13 mouse cellular contexts compared by ENCODE assay signal in the genomic region with DNA sequence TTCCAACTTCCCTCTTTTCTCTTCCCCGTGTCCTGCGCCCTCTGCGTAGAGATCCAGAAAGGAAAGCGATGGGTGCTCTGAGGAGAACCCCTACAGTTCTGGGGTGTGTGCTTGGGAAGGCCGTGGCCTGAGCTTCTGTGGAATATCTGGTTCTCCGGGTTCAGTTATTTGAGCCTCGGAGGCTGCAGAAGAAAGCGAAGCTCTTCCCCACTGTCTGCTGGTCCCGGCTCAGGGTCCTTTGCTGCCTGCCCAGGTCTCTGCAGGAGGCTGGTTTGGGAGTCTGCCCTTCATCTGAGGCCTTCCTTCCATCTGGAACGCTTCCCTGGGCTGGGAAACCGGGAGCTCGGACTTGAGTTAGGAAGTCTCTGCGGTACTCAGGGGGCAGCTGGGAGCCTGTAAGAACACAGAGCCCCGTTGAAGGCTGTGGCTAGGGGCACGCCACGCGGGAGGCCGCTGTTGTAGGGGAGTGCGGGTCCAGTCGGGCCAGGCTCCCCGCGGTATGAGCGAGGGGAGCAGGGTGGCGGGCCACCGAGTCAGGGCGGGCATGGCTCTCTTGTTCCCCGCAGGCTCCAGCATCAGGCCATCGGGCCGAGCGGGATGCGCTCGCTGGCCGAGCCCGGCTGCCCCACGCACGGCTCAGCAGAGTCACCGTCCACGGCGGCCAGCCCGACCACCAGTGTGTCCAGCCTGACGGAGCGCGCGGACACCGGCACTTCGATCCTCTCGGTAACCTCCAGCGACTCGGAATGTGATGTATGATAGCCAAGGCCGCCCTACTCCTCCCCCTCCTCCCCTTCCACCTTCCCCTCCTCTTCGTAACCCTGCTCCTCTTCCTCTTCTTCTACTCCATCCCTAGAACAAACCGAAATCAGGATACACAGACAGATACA. TPM values are rescaled to one million over a fixed set of nuclear protein-coding genes. Genes with fewer than 3 reads are reported as not detected.
A peak's percentile ranks its signal among the peaks of the same experiment; 100 is the strongest.
DNase-seq lines count a peak whose midpoint lies in the region; ATAC-seq lines count a peak whose summit lies in the region.
"Had no signal": no experiment of that assay in that cellular context is flagged by ENCODE, and none has a peak within 500 bp of the region (broad histone marks: within the 10 kb centered on the region; RNA-seq: fewer than 3 reads in every experiment).

No protein-coding gene starts in this region.

- no peak overlapping the region for H3K4me3 ChIP-seq in kidney, embryonic 15.5 days (replicated peaks)
- peak overlapping the region; percentile 38 for H3K4me3 ChIP-seq in embryonic facial prominence, embryonic 12.5 days
- H3K4me3 ChIP-seq in limb, embryonic 10.5 days, result peak overlapping the region; percentile 18; the same call in 1 of the 2 replicates
- H3K4me3 ChIP-seq: left cerebral cortex, adult 2 months had no signal

- peaks cover 99% of the 10 kb centered on the region for H3K27me3 ChIP-seq in kidney, embryonic 15.5 days
- peaks cover 91% of the 10 kb centered on the region for H3K27me3 ChIP-seq in embryonic facial prominence, embryonic 12.5 days
- H3K27me3 ChIP-seq in limb, embryonic 10.5 days (ENCODE audit: low read depth, poor library complexity, severe bottlenecking), result peaks cover 100% of the 10 kb centered on the region

- H3K9ac ChIP-seq in kidney, embryonic 15.5 days, result no peak overlapping the region
- H3K9ac ChIP-seq in embryonic facial prominence, embryonic 12.5 days, result peak overlapping the region; percentile 55
- H3K9ac ChIP-seq: lung, embryonic 14.5 days had no signal

- no peaks in the 10 kb centered on the region for H3K36me3 ChIP-seq in kidney, embryonic 15.5 days
- no peaks in the 10 kb centered on the region for H3K36me3 ChIP-seq in embryonic facial prominence, embryonic 12.5 days
- no peaks in the 10 kb centered on the region for H3K36me3 ChIP-seq in limb, embryonic 10.5 days

- peak overlapping the region; percentile 16; the same call in 1 of the 2 replicates for H3K4me2 ChIP-seq in kidney, embryonic 15.5 days
- peak overlapping the region; percentile 28 for H3K4me2 ChIP-seq in embryonic facial prominence, embryonic 12.5 days (replicated peaks)
- H3K4me2 ChIP-seq: lung, embryonic 14.5 days had no signal

- no peak overlapping the region for H3K27ac ChIP-seq in kidney, embryonic 15.5 days
- peak overlapping the region; percentile 83 for H3K27ac ChIP-seq in embryonic facial prominence, embryonic 12.5 days
- H3K27ac ChIP-seq in limb, embryonic 10.5 days, result no peak overlapping the region
- H3K27ac ChIP-seq: left cerebral cortex, adult 2 months had no signal

- ATAC-seq in kidney, embryonic 15.5 days (replicated peaks; ENCODE audit: low FRiP score), result no peak
- no peak for ATAC-seq in embryonic facial prominence, embryonic 12.5 days (ENCODE audit: insufficient number of reproducible peaks, insufficient read depth, low FRiP score, low TSS enrichment)

- H3K4me1 ChIP-seq in kidney, embryonic 15.5 days, result peaks cover 25% of the 10 kb centered on the region
- H3K4me1 ChIP-seq in embryonic facial prominence, embryonic 12.5 days, result peaks cover 21% of the 10 kb centered on the region
- H3K4me1 ChIP-seq in limb, embryonic 10.5 days, result peaks cover 29% of the 10 kb centered on the region

- H3K9me3 ChIP-seq in kidney, embryonic 15.5 days (replicated peaks), result no peaks in the 10 kb centered on the region
- no peaks in the 10 kb centered on the region for H3K9me3 ChIP-seq in embryonic facial prominence, embryonic 12.5 days
- no peaks in the 10 kb centered on the region for H3K9me3 ChIP-seq in limb, embryonic 10.5 days (replicated peaks)

- WGBS in kidney, embryonic 15.5 days, result 2% methylated on average over 50 of the region's 52 CpGs
- WGBS in embryonic facial prominence, embryonic 12.5 days, result under 1% methylated on average over 50 of the region's 52 CpGs
- 1% methylated on average over 43 of the region's 52 CpGs for WGBS in limb, embryonic 10.5 days

- DNase-seq in kidney, adult 11 months, result no peak
- DNase-seq in limb, embryonic 10.5 days (ENCODE audit: low spot score), result peak; percentile 68
- DNase-seq in retina, embryonic 14.5 days (ENCODE audit: low spot score), result peak; percentile 63
- DNase-seq in layer of hippocampus, postnatal 36 days, result no peak
- no peak for DNase-seq in thymus, postnatal 25 days
- DNase-seq: lung, embryonic 14.5 days had no signal

RNA-seq across cellular contexts. Expression of a gene that starts 10.0 kb away (rescaled TPM):
- not detected in 2 replicates for polyA plus RNA-seq in kidney, embryonic 15.5 days (2015; fragmentation: Nextera tagmentation; extraction: Ambion mirVana)
- polyA plus RNA-seq in embryonic facial prominence, embryonic 12.5 days (2016; fragmentation: Nextera tagmentation; extraction: Ambion mirVana), result 8.9 and 9.8 TPM in 2 replicates
- polyA plus RNA-seq in limb, embryonic 10.5 days (2016; fragmentation: Nextera tagmentation; extraction: Ambion mirVana), result not detected in 2 replicates
- total RNA-seq in layer of hippocampus, postnatal 36 days (2021), result under 1 TPM; 0.12 to 0.25 TPM
- total RNA-seq: gastrocnemius, postnatal 4 days; MEL; neutrophil, adult 5-6 weeks had no signal
- polyA plus RNA-seq: kidney, embryonic 16.5 days; lung, embryonic 14.5 days had no signal

Comparison
In these comparisons a context has a peak if more than half of its experiments do, and no peak if none do; other contexts are left out.
1. DNase-seq: peak in limb, embryonic 10.5 days (single experiment) and retina, embryonic 14.5 days (single experiment); none in kidney, adult 11 months (single experiment), layer of hippocampus, postnatal 36 days (0 of 2) and thymus, postnatal 25 days (single experiment).